Mouse (Mus musculus): ENCODE measurements at regions not wholly inside any gene's neighbourhood (a gene's known extent, or its start where the extent isn't known, plus 50 kb on each side); places are given as distances from the start of the nearest gene placed in this dataset.

DNA sequence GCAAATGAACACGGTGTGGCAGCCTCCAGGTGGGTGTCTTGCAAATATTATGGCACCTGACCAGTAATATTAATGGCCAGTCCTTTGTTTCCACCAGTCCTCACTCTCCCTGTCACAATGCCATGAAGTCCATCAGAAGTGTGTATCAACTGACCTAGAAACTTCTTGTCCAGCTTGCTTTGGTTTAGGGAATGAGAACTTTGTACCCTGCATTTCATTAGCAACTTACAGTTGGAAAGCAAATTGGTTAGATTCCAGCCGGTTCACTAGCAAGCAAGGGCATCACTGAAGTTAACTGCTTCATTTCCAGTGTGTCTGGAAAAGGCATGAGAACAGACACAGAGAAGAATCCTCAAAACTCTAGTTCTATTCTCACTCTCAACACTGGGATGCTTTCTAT is 178.1 kb upstream of the Lyplal1 start:
- H3K4me1 ChIP-seq (ENCODE audit: control insufficient read depth, insufficient read depth, low read length): no peaks in the 10 kb centered on the region
- H3K27ac ChIP-seq (ENCODE audit: insufficient read depth, low read length): no peak overlapping the region
- TF ChIP-seq POLR2A (IDR thresholded peaks at IDR 0.05; ENCODE audit: extremely low read depth, insufficient read depth, low read length) (no peak), CTCF (IDR thresholded peaks at IDR 0.05; ENCODE audit: extremely low read depth, insufficient read depth, low read length) (no peak)
- H3K4me3 ChIP-seq (ENCODE audit: insufficient read depth, low read length): no peak overlapping the region

DNA sequence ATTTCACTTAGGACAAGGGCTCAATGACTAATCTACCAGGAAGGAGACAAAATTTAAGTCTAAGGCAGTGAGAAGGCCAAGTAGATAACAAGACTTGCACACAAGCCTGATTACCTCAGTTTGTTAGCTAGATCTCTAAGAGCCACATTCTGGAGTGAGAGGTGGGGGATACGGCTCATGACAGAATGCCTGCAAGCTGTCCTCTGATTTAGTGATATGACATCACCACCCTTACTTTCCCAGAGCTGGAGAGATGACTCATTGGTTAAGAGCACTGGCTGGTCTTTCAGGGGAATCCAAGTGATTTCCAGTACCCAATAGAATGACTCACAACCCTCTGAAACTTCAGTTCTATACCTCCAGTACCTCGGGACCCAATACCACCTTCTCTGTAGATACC is 177.5 kb upstream of the Lyplal1 start:
- Histone ChIP-seq H3K4me1 (ENCODE audit: control insufficient read depth, insufficient read depth, low read length) (no peaks in the 10 kb centered on the region), H3K27ac (ENCODE audit: insufficient read depth, low read length) (no peak overlapping the region), H3K4me3 (ENCODE audit: insufficient read depth, low read length) (no peak overlapping the region)
- TF ChIP-seq CTCF (IDR thresholded peaks at IDR 0.05; ENCODE audit: extremely low read depth, insufficient read depth, low read length): no peak
- no peak for TF ChIP-seq POLR2A (IDR thresholded peaks at IDR 0.05; ENCODE audit: extremely low read depth, insufficient read depth, low read length)

DNA sequence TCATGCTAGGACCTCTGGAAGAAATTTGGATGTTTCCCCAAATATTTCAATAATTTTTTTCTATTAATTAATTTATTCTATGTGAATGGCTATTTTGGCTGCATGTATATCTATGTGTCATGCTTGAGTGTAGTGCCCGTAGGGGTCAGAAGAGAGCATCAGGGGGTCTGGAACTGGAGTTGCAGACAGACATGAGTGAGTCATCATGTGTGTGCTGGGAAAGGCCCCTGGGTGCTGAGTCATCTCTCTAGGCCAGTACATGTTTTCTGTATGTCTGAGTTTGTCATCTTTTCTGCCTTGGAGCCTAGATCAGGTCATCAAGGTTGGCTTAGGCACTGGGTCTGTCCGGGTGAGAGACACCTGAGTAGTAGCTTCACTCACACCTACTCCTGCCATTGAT is 172.0 kb upstream of the Lyplal1 start:
- no peak for TF ChIP-seq POLR2A (IDR thresholded peaks at IDR 0.05; ENCODE audit: extremely low read depth, insufficient read depth, low read length)
- Histone ChIP-seq H3K4me1 (ENCODE audit: control insufficient read depth, insufficient read depth, low read length) (no peaks in the 10 kb centered on the region), H3K27ac (ENCODE audit: insufficient read depth, low read length) (no peak overlapping the region), H3K4me3 (ENCODE audit: insufficient read depth, low read length) (no peak overlapping the region)

DNA sequence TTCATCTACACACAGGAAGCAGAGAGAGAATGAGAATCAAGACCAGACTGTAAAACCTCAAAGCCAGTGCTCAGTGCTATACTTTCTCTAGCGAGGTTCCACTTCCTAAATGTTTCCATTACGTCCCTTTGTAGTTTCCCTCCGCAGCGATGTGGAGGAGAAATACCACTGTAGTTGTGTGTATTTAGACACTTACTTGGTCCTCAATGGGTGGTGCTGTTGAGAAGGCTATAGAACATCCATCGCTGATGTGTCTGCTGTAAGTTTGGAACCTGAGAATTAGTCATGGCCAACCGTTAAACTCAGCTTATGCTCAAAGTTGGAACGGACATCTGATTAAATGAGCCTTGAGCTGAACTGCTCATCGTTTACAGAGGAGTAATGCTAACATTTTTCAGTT is 170.7 kb upstream of the Lyplal1 start:
- TF ChIP-seq POLR2A (IDR thresholded peaks at IDR 0.05; ENCODE audit: extremely low read depth, insufficient read depth, low read length) (no peak), CTCF (IDR thresholded peaks at IDR 0.05; ENCODE audit: extremely low read depth, insufficient read depth, low read length) (no peak)
- H3K27ac ChIP-seq (ENCODE audit: insufficient read depth, low read length): no peak overlapping the region
- no peak overlapping the region for H3K4me3 ChIP-seq (ENCODE audit: insufficient read depth, low read length)
- no peaks in the 10 kb centered on the region for H3K4me1 ChIP-seq (ENCODE audit: control insufficient read depth, insufficient read depth, low read length)

DNA sequence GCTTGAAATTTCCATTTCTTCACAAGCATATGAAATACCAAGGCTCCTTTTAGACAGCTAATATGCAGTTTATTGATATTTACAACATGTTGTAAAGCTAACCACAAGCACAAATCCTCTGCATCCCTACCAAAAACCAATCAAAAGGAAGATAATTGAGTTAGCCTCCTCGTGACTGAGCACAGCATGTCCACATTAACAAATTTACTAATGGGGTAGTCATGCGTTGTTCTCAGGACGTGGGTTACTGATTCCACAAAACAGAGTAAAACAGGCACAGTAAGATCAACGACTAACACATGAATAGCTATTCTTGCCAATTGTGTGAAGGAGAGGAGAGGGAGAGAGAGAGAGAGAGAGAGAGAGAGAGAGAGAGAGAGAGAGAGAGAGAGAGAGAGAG is 169.3 kb upstream of the Lyplal1 start:
- H3K4me3 ChIP-seq (ENCODE audit: insufficient read depth, low read length): no peak overlapping the region
- no peak for TF ChIP-seq POLR2A (IDR thresholded peaks at IDR 0.05; ENCODE audit: extremely low read depth, insufficient read depth, low read length)
- TF ChIP-seq CTCF (IDR thresholded peaks at IDR 0.05; ENCODE audit: extremely low read depth, insufficient read depth, low read length): no peak
- no peak overlapping the region for H3K27ac ChIP-seq (ENCODE audit: insufficient read depth, low read length)
- no peaks in the 10 kb centered on the region for H3K4me1 ChIP-seq (ENCODE audit: control insufficient read depth, insufficient read depth, low read length)

DNA sequence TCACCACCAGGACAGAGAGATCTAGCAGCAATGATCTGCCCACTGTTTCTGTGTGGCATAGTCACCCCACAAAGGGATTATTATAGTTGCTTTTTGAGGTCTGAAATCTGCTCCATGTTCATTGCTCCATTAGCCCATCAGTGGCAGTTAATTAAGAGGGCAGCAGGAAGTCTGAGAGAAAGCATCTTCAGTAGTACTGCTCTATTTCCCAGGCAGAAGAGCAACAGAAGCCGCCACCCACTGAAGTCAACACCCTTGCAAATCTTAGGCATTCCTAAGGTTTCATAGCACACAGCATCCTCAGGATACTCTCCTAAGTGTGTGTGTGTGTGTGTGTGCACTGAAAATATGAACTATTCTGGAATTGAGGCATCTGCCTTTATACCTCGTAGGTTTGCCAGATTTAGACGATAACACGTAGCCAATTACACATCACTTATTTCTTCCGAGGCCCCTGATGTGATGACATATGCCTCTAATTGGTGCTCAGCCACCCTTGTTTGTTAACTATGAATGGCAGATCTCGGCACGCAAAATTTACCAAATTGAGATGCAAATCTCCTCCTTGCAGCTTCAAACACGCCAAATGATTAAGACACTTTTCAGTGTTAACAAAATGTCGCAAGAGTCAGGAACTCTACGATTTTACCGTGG is 161.0 kb upstream of the Lyplal1 start:
- no peak overlapping the region for H3K27ac ChIP-seq (ENCODE audit: insufficient read depth, low read length)
- H3K4me3 ChIP-seq (ENCODE audit: insufficient read depth, low read length): peak overlapping the region; percentile 42; the same call in 1 of the 2 replicates
- no peak for TF ChIP-seq POLR2A (IDR thresholded peaks at IDR 0.05; ENCODE audit: extremely low read depth, insufficient read depth, low read length)
- no peak for TF ChIP-seq CTCF (IDR thresholded peaks at IDR 0.05; ENCODE audit: extremely low read depth, insufficient read depth, low read length)
- H3K4me1 ChIP-seq (ENCODE audit: control insufficient read depth, insufficient read depth, low read length): no peaks in the 10 kb centered on the region; the same call in 1 of the 2 replicates

DNA sequence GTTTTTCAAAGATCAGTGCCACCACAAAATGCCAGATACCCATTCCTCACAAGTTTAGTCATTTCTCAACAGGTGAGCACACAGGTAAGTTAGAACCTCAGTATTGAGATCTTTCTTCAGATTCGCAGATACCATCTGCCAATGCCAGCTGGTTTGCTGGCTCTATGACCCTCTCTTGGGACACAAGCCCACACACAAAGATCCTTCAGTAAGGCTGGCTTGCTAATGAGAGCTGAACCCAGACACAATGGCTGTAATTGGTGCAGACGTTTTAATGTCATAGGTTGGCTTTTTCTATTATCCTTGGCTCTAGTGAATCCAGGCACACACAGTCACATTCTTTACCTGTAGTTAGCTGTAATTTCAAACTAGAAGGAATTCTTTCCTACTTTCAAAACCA is 154.3 kb upstream of the Lyplal1 start:
- TF ChIP-seq POLR2A (IDR thresholded peaks at IDR 0.05; ENCODE audit: extremely low read depth, insufficient read depth, low read length): no peak
- TF ChIP-seq CTCF (IDR thresholded peaks at IDR 0.05; ENCODE audit: extremely low read depth, insufficient read depth, low read length): no peak
- no peak overlapping the region for H3K4me3 ChIP-seq (ENCODE audit: insufficient read depth, low read length)
- no peaks in the 10 kb centered on the region for H3K4me1 ChIP-seq (ENCODE audit: control insufficient read depth, insufficient read depth, low read length)
- H3K27ac ChIP-seq (ENCODE audit: insufficient read depth, low read length): no peak overlapping the region

DNA sequence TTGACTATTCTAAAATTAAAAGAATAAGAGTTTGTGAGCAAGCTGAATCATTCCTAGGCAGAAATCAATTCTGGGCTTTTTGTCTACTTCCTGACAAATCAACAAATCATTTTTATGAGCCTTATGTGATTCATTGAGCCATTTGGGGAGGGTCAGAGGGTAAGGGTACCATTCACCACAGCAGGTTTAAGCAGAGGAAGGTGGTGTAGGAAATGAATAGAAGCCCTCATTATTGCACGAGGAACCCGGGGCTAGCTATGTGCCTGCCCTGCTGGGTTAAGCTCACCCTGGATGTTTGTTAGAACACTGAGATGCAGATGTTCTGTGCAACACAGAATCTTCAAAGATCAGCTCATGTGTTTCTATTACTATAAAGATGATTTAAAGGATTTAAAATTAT is 150.2 kb upstream of the Lyplal1 start:
- no peaks in the 10 kb centered on the region for H3K4me1 ChIP-seq (ENCODE audit: control insufficient read depth, insufficient read depth, low read length)
- TF ChIP-seq CTCF (IDR thresholded peaks at IDR 0.05; ENCODE audit: extremely low read depth, insufficient read depth, low read length): no peak
- no peak for TF ChIP-seq POLR2A (IDR thresholded peaks at IDR 0.05; ENCODE audit: extremely low read depth, insufficient read depth, low read length)
- H3K4me3 ChIP-seq (ENCODE audit: insufficient read depth, low read length): no peak overlapping the region
- H3K27ac ChIP-seq (ENCODE audit: insufficient read depth, low read length): no peak overlapping the region

DNA sequence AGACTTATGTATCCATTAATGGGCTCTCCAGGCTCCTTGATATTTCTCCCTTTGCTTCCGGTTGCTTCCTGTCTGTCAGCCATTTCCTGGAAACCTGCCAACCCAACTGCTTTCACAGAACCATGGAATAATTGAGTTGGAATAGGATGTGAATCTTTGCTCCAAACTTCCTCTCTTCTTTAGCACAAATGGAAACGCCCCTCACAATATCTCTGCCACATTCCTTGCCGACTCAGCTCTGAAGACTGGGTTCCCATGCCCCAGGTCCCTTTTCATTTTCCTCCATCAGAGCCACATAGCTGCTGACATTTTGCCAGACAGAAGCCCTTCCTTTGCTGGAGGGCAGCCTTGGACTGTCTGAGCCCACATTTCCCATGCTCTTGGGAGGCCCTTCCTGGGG is 147.5 kb upstream of the Lyplal1 start:
- Histone ChIP-seq H3K27ac (ENCODE audit: insufficient read depth, low read length) (no peak overlapping the region), H3K4me3 (ENCODE audit: insufficient read depth, low read length) (no peak overlapping the region), H3K4me1 (ENCODE audit: control insufficient read depth, insufficient read depth, low read length) (peaks cover 4% of the 10 kb centered on the region; the same call in 1 of the 2 replicates)
- TF ChIP-seq CTCF (IDR thresholded peaks at IDR 0.05; ENCODE audit: extremely low read depth, insufficient read depth, low read length): no peak
- no peak for TF ChIP-seq POLR2A (IDR thresholded peaks at IDR 0.05; ENCODE audit: extremely low read depth, insufficient read depth, low read length)

DNA sequence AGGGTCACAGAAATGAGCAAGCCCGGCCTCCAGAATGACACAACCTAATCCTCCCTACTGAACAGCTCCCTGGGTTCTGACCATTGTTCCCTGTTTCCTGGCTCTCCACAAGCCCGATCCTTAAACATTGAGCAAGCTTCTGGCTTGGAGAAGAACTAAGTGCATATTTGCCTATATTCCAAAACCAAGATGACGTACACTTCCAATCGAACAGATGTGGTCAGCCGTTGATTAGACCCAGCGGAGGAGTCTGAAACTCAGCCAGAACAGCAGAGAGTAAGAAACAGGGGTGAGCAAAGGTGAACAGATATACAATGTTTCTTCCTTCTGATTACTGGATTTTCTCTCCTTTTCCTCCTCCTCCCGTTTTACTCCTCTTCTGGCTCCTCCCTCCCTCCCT is 146.8 kb upstream of the Lyplal1 start:
- H3K4me1 ChIP-seq (ENCODE audit: control insufficient read depth, insufficient read depth, low read length): peaks cover 4% of the 10 kb centered on the region; the same call in 1 of the 2 replicates
- H3K27ac ChIP-seq (ENCODE audit: insufficient read depth, low read length): no peak overlapping the region
- H3K4me3 ChIP-seq (ENCODE audit: insufficient read depth, low read length): no peak overlapping the region

More for the DNA sequence above, 146.8 kb upstream of the Lyplal1 start:
- TF ChIP-seq POLR2A (IDR thresholded peaks at IDR 0.05; ENCODE audit: extremely low read depth, insufficient read depth, low read length) (no peak), CTCF (IDR thresholded peaks at IDR 0.05; ENCODE audit: extremely low read depth, insufficient read depth, low read length) (no peak)

All from cortical plate, adult 2 months (tissue).